Mouse (Mus musculus): ENCODE data around the gene Lbh. TPM values are rescaled to one million over a fixed set of nuclear protein-coding genes. Genes with fewer than 3 reads are reported as not detected.

Lbh gene
- total and polyA plus RNA-seq, 2 experiments from 2014 or later: 28.5 to 478 TPM

- ATAC-seq (ENCODE audit: insufficient read depth, low read depth) (no peak), DNase-seq (ENCODE audit: low spot score) (no peak)
- no peaks in the 10 kb centered on the region for H3K9me3 ChIP-seq (replicated peaks; ENCODE audit: control insufficient read depth, low read length)
- peak overlapping the region; percentile 96 for H3K27ac ChIP-seq (ENCODE audit: low read depth)
- H3K9ac ChIP-seq (replicated peaks; ENCODE audit: low read depth, low read length): peak overlapping the region; percentile 66
- H3K4me2 ChIP-seq (ENCODE audit: low read depth, low read length): peak overlapping the region; percentile 90
- peaks cover 69% of the 10 kb centered on the region for H3K36me3 ChIP-seq (replicated peaks; ENCODE audit: control insufficient read depth, insufficient read depth, low read length)
- H3K4me1 ChIP-seq (ENCODE audit: control insufficient read depth, insufficient read depth): peaks cover 58% of the 10 kb centered on the region
- TF ChIP-seq CTCF (IDR thresholded peaks at IDR 0.05; ENCODE audit: low read depth): no peak
- TF ChIP-seq EP300 (IDR thresholded peaks at IDR 0.05; ENCODE audit: low read depth): no peak
- H3K27me3 ChIP-seq (ENCODE audit: control insufficient read depth, insufficient read depth, low read length): no peaks in the 10 kb centered on the region
- 32% methylated on average over 4 of the region's 4 CpGs for WGBS
- peak overlapping the region; percentile 82 for H3K4me3 ChIP-seq (ENCODE audit: low read depth, low read length)
Measured at GRCm38 (mm10) chr17:72923283-72923682, 5.2 kb downstream of the Lbh start.

GRCm38 (mm10) chr17:72924295-72924694, 6.2 kb downstream of the Lbh start:
- DNase-seq (ENCODE audit: low spot score) (no peak), ATAC-seq (ENCODE audit: insufficient read depth, low read depth) (no peak)
- H3K36me3 ChIP-seq (replicated peaks; ENCODE audit: control insufficient read depth, insufficient read depth, low read length): peaks cover 79% of the 10 kb centered on the region
- H3K4me1 ChIP-seq (ENCODE audit: control insufficient read depth, insufficient read depth): peaks cover 66% of the 10 kb centered on the region
- H3K27me3 ChIP-seq (ENCODE audit: control insufficient read depth, insufficient read depth, low read length): no peaks in the 10 kb centered on the region
- H3K9ac ChIP-seq (replicated peaks; ENCODE audit: low read depth, low read length): peak overlapping the region; percentile 66
- H3K4me2 ChIP-seq (ENCODE audit: low read depth, low read length): peak overlapping the region; percentile 90
- no peak for TF ChIP-seq EP300 (IDR thresholded peaks at IDR 0.05; ENCODE audit: low read depth)
- no peak for TF ChIP-seq CTCF (IDR thresholded peaks at IDR 0.05; ENCODE audit: low read depth)
- peak overlapping the region; percentile 82 for H3K4me3 ChIP-seq (ENCODE audit: low read depth, low read length)
- WGBS: 33% methylated on average over 8 of the region's 8 CpGs
- H3K9me3 ChIP-seq (replicated peaks; ENCODE audit: control insufficient read depth, low read length): no peaks in the 10 kb centered on the region
- peak overlapping the region; percentile 96 for H3K27ac ChIP-seq (ENCODE audit: low read depth)

GRCm38 (mm10) chr17:72925111-72925510, 7.0 kb downstream of the Lbh start:
- Histone ChIP-seq H3K9me3 (replicated peaks; ENCODE audit: control insufficient read depth, low read length) (no peaks in the 10 kb centered on the region), H3K4me2 (ENCODE audit: low read depth, low read length) (peak overlapping the region; percentile 90; the same call in 1 of the 2 replicates), H3K36me3 (replicated peaks; ENCODE audit: control insufficient read depth, insufficient read depth, low read length) (peaks cover 82% of the 10 kb centered on the region), H3K4me3 (ENCODE audit: low read depth, low read length) (peak overlapping the region; percentile 82), H3K27me3 (ENCODE audit: control insufficient read depth, insufficient read depth, low read length) (no peaks in the 10 kb centered on the region), H3K27ac (ENCODE audit: low read depth) (peak overlapping the region; percentile 96), H3K4me1 (ENCODE audit: control insufficient read depth, insufficient read depth) (peaks cover 66% of the 10 kb centered on the region), H3K9ac (replicated peaks; ENCODE audit: low read depth, low read length) (peak overlapping the region; percentile 66)
- TF ChIP-seq CTCF (IDR thresholded peaks at IDR 0.05; ENCODE audit: low read depth) (no peak), EP300 (IDR thresholded peaks at IDR 0.05; ENCODE audit: low read depth) (no peak)
- no peak for DNase-seq (ENCODE audit: low spot score)
- no peak for ATAC-seq (ENCODE audit: insufficient read depth, low read depth)
- WGBS: 44% methylated on average over 6 of the region's 6 CpGs

GRCm38 (mm10) chr17:72925804-72926617, 7.9 kb downstream of the Lbh start:
- peak overlapping the region; percentile 96 for H3K27ac ChIP-seq (ENCODE audit: low read depth)
- ATAC-seq (ENCODE audit: insufficient read depth, low read depth) (peak; percentile 59), DNase-seq (ENCODE audit: low spot score) (peak; percentile 75)
- H3K4me3 ChIP-seq (ENCODE audit: low read depth, low read length): 0 out of 2 replicates have a peak overlapping the region, but pooled peaks have one; percentile 7
- H3K9me3 ChIP-seq (replicated peaks; ENCODE audit: control insufficient read depth, low read length): no peaks in the 10 kb centered on the region
- TF ChIP-seq EP300 (IDR thresholded peaks at IDR 0.05; ENCODE audit: low read depth) (0 out of 2 replicates have a peak, but pooled peaks have one; percentile 26), CTCF (IDR thresholded peaks at IDR 0.05; ENCODE audit: low read depth) (no peak)
- WGBS: 26% methylated on average over 12 of the region's 12 CpGs
- H3K4me2 ChIP-seq (ENCODE audit: low read depth, low read length): peak overlapping the region; percentile 90
- H3K36me3 ChIP-seq (replicated peaks; ENCODE audit: control insufficient read depth, insufficient read depth, low read length): peaks cover 88% of the 10 kb centered on the region
- peaks cover 71% of the 10 kb centered on the region for H3K4me1 ChIP-seq (ENCODE audit: control insufficient read depth, insufficient read depth)
- peak overlapping the region; percentile 22 for H3K9ac ChIP-seq (replicated peaks; ENCODE audit: low read depth, low read length)
- no peaks in the 10 kb centered on the region for H3K27me3 ChIP-seq (ENCODE audit: control insufficient read depth, insufficient read depth, low read length)

- Histone ChIP-seq H3K9me3 (replicated peaks; ENCODE audit: control insufficient read depth, low read length) (no peaks in the 10 kb centered on the region), H3K4me3 (ENCODE audit: low read depth, low read length) (0 out of 2 replicates have a peak overlapping the region, but pooled peaks have one; percentile 1), H3K27ac (ENCODE audit: low read depth) (peak overlapping the region; percentile 96), H3K4me2 (ENCODE audit: low read depth, low read length) (peak overlapping the region; percentile 90), H3K36me3 (replicated peaks; ENCODE audit: control insufficient read depth, insufficient read depth, low read length) (peaks cover 78% of the 10 kb centered on the region), H3K9ac (replicated peaks; ENCODE audit: low read depth, low read length) (peak overlapping the region; percentile 30), H3K4me1 (ENCODE audit: control insufficient read depth, insufficient read depth) (peaks cover 68% of the 10 kb centered on the region), H3K27me3 (ENCODE audit: control insufficient read depth, insufficient read depth, low read length) (no peaks in the 10 kb centered on the region)
- 44% methylated on average over 8 of the region's 8 CpGs for WGBS
- TF ChIP-seq EP300 (IDR thresholded peaks at IDR 0.05; ENCODE audit: low read depth): no peak
- no peak for TF ChIP-seq CTCF (IDR thresholded peaks at IDR 0.05; ENCODE audit: low read depth)
- ATAC-seq (ENCODE audit: insufficient read depth, low read depth) (no peak), DNase-seq (ENCODE audit: low spot score) (no peak)
Measured at GRCm38 (mm10) chr17:72926994-72927393, 8.9 kb downstream of the Lbh start.
